Mouse (Mus musculus) forebrain, embryonic 14.5 days (tissue): Measurements from ENCODE around the gene Rap1gap2. TPM values are rescaled to one million over a fixed set of nuclear protein-coding genes. Genes with fewer than 3 reads are reported as not detected.

Experiments used
- ATAC-seq: fragments of 200-750 bp; cut with Nextera tagmentation; 2 replicates; pipeline ENCODE4 v1.8.0; 2017; ENCODE audit warnings: mild to moderate bottlenecking, moderate library complexity
- DNase-seq: peaks from one replicate; pipeline ENCODE4 v3.0.0-alpha.2; 2015; ENCODE audit warnings: low spot score
- H3K27ac ChIP-seq: fragments of 300-500 bp; sonication (generic); 2 replicates; pipeline ENCODE4 v1.5.1; 2014; ENCODE audit warnings: low read depth, mild to moderate bottlenecking, control low read depth, low read length, moderate library complexity
- H3K27me3 ChIP-seq: fragments of 300-500 bp; sonication (generic); replicated peaks from 2 replicates; pipeline ENCODE4 v1.6.1; 2014; ENCODE audit warnings: low read length, control low read depth, mixed read lengths; ENCODE audit not compliant: control insufficient read depth, insufficient read depth
- H3K36me3 ChIP-seq: fragments of 300-500 bp; sonication (generic); 2 replicates; pipeline ENCODE4 v1.6.1; 2014; ENCODE audit warnings: low read length, control low read depth; ENCODE audit not compliant: control insufficient read depth, insufficient read depth
- H3K4me1 ChIP-seq: fragments of 300-500 bp; sonication (generic); 2 replicates; pipeline ENCODE4 v1.6.1; 2014; ENCODE audit warnings: antibody characterized with exemption, low read length, control low read depth; ENCODE audit not compliant: control insufficient read depth, insufficient read depth
- H3K4me2 ChIP-seq: fragments of 300-500 bp; sonication (generic); 2 replicates; pipeline ENCODE4 v1.6.1; 2014; ENCODE audit warnings: mild to moderate bottlenecking, control low read depth, low read length
- H3K4me3 ChIP-seq: fragments of 300-500 bp; sonication (generic); 2 replicates; pipeline ENCODE4 v1.5.1; 2014; ENCODE audit warnings: low read depth, low read length, control low read depth
- H3K9ac ChIP-seq: fragments of 300-500 bp; sonication (generic); 2 replicates; pipeline ENCODE4 v1.6.1; 2014; ENCODE audit warnings: mild to moderate bottlenecking, low read length, control low read depth, moderate library complexity
- H3K9me3 ChIP-seq: fragments of 300-500 bp; sonication (generic); replicated peaks from 2 replicates; pipeline ENCODE4 v1.6.1; 2016; ENCODE audit warnings: low read length, control low read depth, mixed read lengths; ENCODE audit not compliant: control insufficient read depth
- WGBS: fragments of 180-500 bp; shearing (Covaris S2); extraction: QIAGEN DNeasy Blood & Tissue Kit; methylation state at CpG from one replicate; pipeline ENCODE4 v1.1.7; 2014; 5-methylcytosine and 5-hydroxymethylcytosine counted together
- polyA plus RNA-seq: library from polyadenylated mRNA; unstranded; fragments of >200 nt; fragmentation: Nextera tagmentation; extraction: Ambion mirVana; gene quantifications from 2 replicates; pipeline ENCODE4 v1.2.1, GENCODE M21; 2014

Gene Rap1gap2
- polyA plus RNA-seq, 1 experiment from 2014 or later, result 5.1 TPM

- Histone ChIP-seq H3K36me3 (no peaks in the 10 kb centered on the region), H3K9me3 (no peaks in the 10 kb centered on the region), H3K4me1 (no peaks in the 10 kb centered on the region), H3K27me3 (no peaks in the 10 kb centered on the region), H3K27ac (no peak overlapping the region), H3K9ac (no peak overlapping the region), H3K4me3 (no peak overlapping the region), H3K4me2 (no peak overlapping the region)
- no peak for DNase-seq
- 86% methylated on average over 3 of the region's 3 CpGs for WGBS
- no peak for ATAC-seq
These were observed 16.8 kb upstream of the Rap1gap2 start for GRCm38 (mm10) chr11:74627481-74627880.

GRCm38 (mm10) chr11:74625333-74625732 is 14.6 kb upstream of the Rap1gap2 start:
- Histone ChIP-seq H3K4me3 (no peak overlapping the region), H3K4me2 (no peak overlapping the region), H3K9ac (no peak overlapping the region), H3K27me3 (peaks cover 3% of the 10 kb centered on the region; the same call in 1 of the 2 replicates), H3K36me3 (no peaks in the 10 kb centered on the region), H3K9me3 (no peaks in the 10 kb centered on the region), H3K4me1 (no peaks in the 10 kb centered on the region), H3K27ac (no peak overlapping the region)
- no peak for DNase-seq
- ATAC-seq, result no peak

GRCm38 (mm10) chr11:74623693-74624092 is 13.0 kb upstream of the Rap1gap2 start:
- peaks cover 3% of the 10 kb centered on the region; the same call in 1 of the 2 replicates for H3K27me3 ChIP-seq
- H3K27ac ChIP-seq, result no peak overlapping the region
- H3K4me2 ChIP-seq, result no peak overlapping the region
- 72% methylated on average over 6 of the region's 6 CpGs for WGBS
- no peak for ATAC-seq
- H3K36me3 ChIP-seq, result no peaks in the 10 kb centered on the region
- H3K4me3 ChIP-seq, result no peak overlapping the region
- no peak for DNase-seq
- H3K9me3 ChIP-seq, result no peaks in the 10 kb centered on the region
- H3K4me1 ChIP-seq, result 0 out of 2 replicates have a peak, but pooled peaks cover 3% of the 10 kb centered on the region
- no peak overlapping the region for H3K9ac ChIP-seq

GRCm38 (mm10) chr11:74621974-74622669 is 11.4 kb upstream of the Rap1gap2 start:
- Histone ChIP-seq H3K36me3 (no peaks in the 10 kb centered on the region), H3K27ac (no peak overlapping the region), H3K4me2 (no peak overlapping the region), H3K9me3 (no peaks in the 10 kb centered on the region), H3K27me3 (peaks cover 5% of the 10 kb centered on the region; the same call in 1 of the 2 replicates), H3K9ac (no peak overlapping the region), H3K4me3 (no peak overlapping the region), H3K4me1 (0 out of 2 replicates have a peak, but pooled peaks cover 3% of the 10 kb centered on the region)
- ATAC-seq (no peak), DNase-seq (no peak)
- 82% methylated on average over 8 of the region's 8 CpGs for WGBS

- Histone ChIP-seq H3K4me2 (peak overlapping the region; percentile 70), H3K27ac (no peak overlapping the region), H3K4me1 (0 out of 2 replicates have a peak, but pooled peaks cover 3% of the 10 kb centered on the region), H3K36me3 (no peaks in the 10 kb centered on the region), H3K9me3 (no peaks in the 10 kb centered on the region), H3K27me3 (peaks cover 5% of the 10 kb centered on the region; the same call in 1 of the 2 replicates), H3K9ac (peak overlapping the region; percentile 66), H3K4me3 (peak overlapping the region; percentile 56)
- no peak; the same call in 1 of the 2 replicates for ATAC-seq
- no peak for DNase-seq
- WGBS, result 2% methylated on average over 16 of the region's 16 CpGs
These were observed 9.2 kb upstream of the Rap1gap2 start for GRCm38 (mm10) chr11:74619956-74620300.

GRCm38 (mm10) chr11:74619201-74619955 is 8.7 kb upstream of the Rap1gap2 start, which contains the start of gene Ccdc92b:
TSS of gene Ccdc92b (plus strand) at chr11:74619605.
- Histone ChIP-seq H3K4me1 (0 out of 2 replicates have a peak, but pooled peaks cover 3% of the 10 kb centered on the region), H3K9me3 (no peaks in the 10 kb centered on the region), H3K9ac (peak within 1 kb of the TSS; percentile 66), H3K4me3 (peak within 1 kb of the TSS; percentile 56), H3K4me2 (peak within 1 kb of the TSS; percentile 70), H3K27ac (no peak within 1 kb of the TSS), H3K27me3 (peaks cover 8% of the 10 kb centered on the region; the same call in 1 of the 2 replicates), H3K36me3 (no peaks in the 10 kb centered on the region)
- under 1% methylated on average over 48 of the region's 63 CpGs for WGBS
- DNase-seq (peak; percentile 80), ATAC-seq (peak; percentile 89)

GRCm38 (mm10) chr11:74615571-74615970 is 4.9 kb upstream of the Rap1gap2 start:
- H3K27me3 ChIP-seq, result peaks cover 25% of the 10 kb centered on the region
- no peak overlapping the region for H3K4me2 ChIP-seq
- 0 out of 2 replicates have a peak, but pooled peaks cover 3% of the 10 kb centered on the region for H3K4me1 ChIP-seq
- no peak for ATAC-seq
- no peak overlapping the region for H3K27ac ChIP-seq
- no peak overlapping the region for H3K9ac ChIP-seq
- no peaks in the 10 kb centered on the region for H3K9me3 ChIP-seq
- no peak overlapping the region for H3K4me3 ChIP-seq
- H3K36me3 ChIP-seq, result no peaks in the 10 kb centered on the region
- DNase-seq, result no peak
- 51% methylated on average over 5 of the region's 5 CpGs for WGBS

GRCm38 (mm10) chr11:74613428-74613827 is 2.7 kb upstream of the Rap1gap2 start:
- ATAC-seq (no peak), DNase-seq (no peak)
- H3K4me1 ChIP-seq, result no peaks in the 10 kb centered on the region
- 61% methylated on average over 4 of the region's 4 CpGs for WGBS
- H3K27me3 ChIP-seq, result peaks cover 34% of the 10 kb centered on the region
- no peak overlapping the region for H3K27ac ChIP-seq
- no peak overlapping the region for H3K9ac ChIP-seq
- no peak overlapping the region for H3K4me2 ChIP-seq
- H3K4me3 ChIP-seq, result no peak overlapping the region
- H3K9me3 ChIP-seq, result no peaks in the 10 kb centered on the region
- H3K36me3 ChIP-seq, result no peaks in the 10 kb centered on the region

- H3K4me1 ChIP-seq, result no peaks in the 10 kb centered on the region
- no peak overlapping the region for H3K27ac ChIP-seq
- H3K4me3 ChIP-seq, result no peak overlapping the region
- H3K9me3 ChIP-seq, result no peaks in the 10 kb centered on the region
- DNase-seq, result no peak
- no peak for ATAC-seq
- no peak overlapping the region; the same call in 1 of the 2 replicates for H3K9ac ChIP-seq
- no peaks in the 10 kb centered on the region for H3K36me3 ChIP-seq
- no peak overlapping the region for H3K4me2 ChIP-seq
- peaks cover 32% of the 10 kb centered on the region for H3K27me3 ChIP-seq
- WGBS, result 17% methylated on average over 7 of the region's 7 CpGs
These were observed 722 bp upstream of the Rap1gap2 start for GRCm38 (mm10) chr11:74611437-74611836.
